Mouse (Mus musculus): Measurements from ENCODE around the gene Cyp17a1. TPM values are rescaled to one million over a fixed set of nuclear protein-coding genes. Genes with fewer than 3 reads are reported as not detected.

The Cyp17a1 gene
- total RNA-seq, 2 experiments from 2014 or later: not detected

DNA sequence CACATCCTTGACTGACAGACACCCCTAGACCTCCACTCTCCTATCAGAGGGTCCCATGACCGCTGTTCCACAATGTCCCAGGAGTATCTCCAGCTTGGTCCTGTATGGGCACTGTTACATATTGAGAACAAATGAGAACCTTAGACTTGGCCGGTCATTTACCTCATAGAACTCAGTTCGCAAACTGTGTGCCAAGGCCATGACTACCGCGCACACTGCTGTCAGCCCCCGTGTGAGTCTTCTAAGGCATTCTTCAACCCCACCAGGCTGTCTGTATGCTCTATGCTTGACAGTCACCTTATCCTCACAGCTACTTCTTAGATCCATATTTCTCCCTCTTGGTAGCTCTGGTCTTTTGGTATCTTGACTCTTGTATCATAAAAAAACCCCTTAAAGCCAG lies 53.5 kb downstream of the Cyp17a1 start:
- ATAC-seq (ENCODE audit: poor library complexity, severe bottlenecking): no peak

DNA sequence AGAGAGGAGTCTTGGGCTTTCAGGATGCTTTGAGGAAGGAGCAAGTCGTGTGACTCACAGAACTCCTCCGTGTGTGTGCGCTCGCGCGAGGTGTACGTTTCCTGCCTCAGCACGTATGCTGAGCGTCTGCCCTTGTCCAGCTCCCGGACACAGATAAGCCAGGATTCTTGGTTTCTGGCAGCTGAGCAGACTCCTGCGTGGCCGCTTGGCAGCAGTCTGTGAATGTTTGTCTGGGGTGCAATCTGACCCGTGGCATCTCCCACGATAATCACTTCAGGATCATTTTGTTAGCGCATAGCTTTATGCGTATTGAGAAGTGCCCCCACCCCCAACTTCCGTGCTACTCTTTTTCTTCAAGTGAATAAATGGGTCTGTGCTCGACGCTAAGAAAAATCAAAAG lies 54.0 kb downstream of the Cyp17a1 start:
- ATAC-seq (ENCODE audit: poor library complexity, severe bottlenecking): no peak

DNA sequence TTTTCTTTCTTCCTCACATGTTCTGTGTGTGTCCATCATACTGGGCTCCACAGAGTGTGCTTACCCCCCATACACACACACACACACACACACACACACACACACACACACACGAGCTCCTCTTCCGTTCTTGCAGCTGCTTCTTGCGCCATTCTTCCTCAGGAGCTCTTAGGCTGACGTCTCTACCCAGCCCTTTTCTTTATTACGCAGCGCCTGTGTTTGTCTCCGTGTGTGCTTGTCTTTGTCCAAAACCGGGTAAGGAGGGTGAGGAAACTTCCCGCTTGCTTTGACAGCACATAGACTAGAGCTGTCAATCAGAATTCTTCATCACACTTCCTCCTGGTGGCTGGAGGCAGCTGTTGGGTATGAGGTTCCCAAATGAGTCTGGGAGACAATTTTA lies 54.6 kb downstream of the Cyp17a1 start:
- ATAC-seq (ENCODE audit: poor library complexity, severe bottlenecking): peak; percentile 92

DNA sequence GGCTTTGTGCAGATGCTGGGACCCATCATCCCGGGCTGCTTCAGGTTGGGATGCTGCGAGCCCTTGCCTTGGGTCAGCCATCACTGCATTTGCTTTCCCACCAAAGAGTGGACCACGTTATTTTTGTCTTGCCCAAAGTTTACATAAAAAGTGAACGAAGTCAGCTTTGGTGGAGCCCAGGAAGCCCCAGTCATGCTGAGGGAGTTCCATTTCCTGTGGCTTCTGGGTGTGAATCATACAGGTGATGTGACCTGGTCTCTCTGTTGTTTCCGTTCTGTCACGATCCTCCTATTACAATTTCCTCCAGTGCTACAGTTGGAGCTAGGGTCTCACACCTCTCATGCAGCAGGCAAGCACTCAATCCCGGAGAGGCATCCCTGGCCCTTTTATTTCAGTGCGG lies 55.6 kb downstream of the Cyp17a1 start:
- no peak for ATAC-seq (ENCODE audit: poor library complexity, severe bottlenecking)

Other genes starting within 250 kb of the Cyp17a1 start
- 14.1 and 18.2 TPM in 2 replicates for gene Trim8, start 171.5 kb downstream of the Cyp17a1 start, total RNA-seq (2015)
- 18.0 and 20.1 TPM in 2 replicates for gene Trim8, start 171.5 kb downstream of the Cyp17a1 start, total RNA-seq (2017)
- gene Arl3, start 100.0 kb downstream of the Cyp17a1 start, total RNA-seq (2015): 13.5 and 15.7 TPM in 2 replicates
- 13.2 and 21.6 TPM in 2 replicates for gene Arl3, start 100.0 kb downstream of the Cyp17a1 start, total RNA-seq (2017)
- 5.2 and 6.6 TPM in 2 replicates for gene Sfxn2, start 99.8 kb downstream of the Cyp17a1 start, total RNA-seq (2015)
- gene Sfxn2, start 99.8 kb downstream of the Cyp17a1 start, total RNA-seq (2017): 7.7 and 9.6 TPM in 2 replicates
- 23.4 and 23.8 TPM in 2 replicates for gene Wbp1l, start 74.1 kb downstream of the Cyp17a1 start, total RNA-seq (2015)
- gene Wbp1l, start 74.1 kb downstream of the Cyp17a1 start, total RNA-seq (2017): 36.9 and 39.8 TPM in 2 replicates
- gene Borcs7, start 16.7 kb upstream of the Cyp17a1 start, total RNA-seq (2015): 12.7 TPM in 2 replicates
- gene Borcs7, start 16.7 kb upstream of the Cyp17a1 start, total RNA-seq (2017): 4.7 and 6.2 TPM in 2 replicates
- gene As3mt, start 34.3 kb upstream of the Cyp17a1 start, total RNA-seq (2015): 10.5 and 11.1 TPM in 2 replicates
- 20.5 and 21.0 TPM in 2 replicates for gene As3mt, start 34.3 kb upstream of the Cyp17a1 start, total RNA-seq (2017)
- 3.9 and 6.9 TPM in 2 replicates for gene Cnnm2, start 88.4 kb upstream of the Cyp17a1 start, total RNA-seq (2015)
- gene Cnnm2, start 88.4 kb upstream of the Cyp17a1 start, total RNA-seq (2017): 2.4 and 4.3 TPM in 2 replicates